Mouse (Mus musculus) ES-E14 (cell line): ENCODE results near the gene Tedc2. TPM values are rescaled to one million over a fixed set of nuclear protein-coding genes. Genes with fewer than 3 reads are reported as not detected.
A peak's percentile ranks its signal among the peaks of the same experiment; 100 is the strongest.

ENCODE experiments used
- DNase-seq: peaks from one replicate; pipeline ENCODE4 v3.0.0-alpha.2; 2013; ENCODE audit warnings: low read depth, low spot score
- H3K27ac ChIP-seq: 2 replicates; pipeline ENCODE4 v1.5.1; 2012; ENCODE audit warnings: low read depth, mild to moderate bottlenecking, low read length, moderate library complexity, mixed read lengths; ENCODE audit not compliant: poor library complexity, insufficient read depth, severe bottlenecking
- H3K36me3 ChIP-seq: 2 replicates; pipeline ENCODE4 v1.6.1; 2012; ENCODE audit warnings: mild to moderate bottlenecking, low read length, moderate library complexity, mixed read lengths; ENCODE audit not compliant: control insufficient read depth, poor library complexity, insufficient read depth, severe bottlenecking
- H3K4me1 ChIP-seq, 2 experiments: fragments of 150-350 bp in 1 of 2; sonication (generic) in 1 of 2; 2 replicates each; pipeline ENCODE4 v1.6.1; 2012; ENCODE audit warnings: low read length in 2 of 2, mild to moderate bottlenecking in 1 of 2, mixed read lengths in 1 of 2; ENCODE audit not compliant: control insufficient read depth in 2 of 2, insufficient read depth in 2 of 2, poor library complexity in 1 of 2
- H3K4me3 ChIP-seq, 2 experiments: fragments of 150-350 bp in 1 of 2; sonication (generic) in 1 of 2; 2 replicates each; pipeline ENCODE4 v1.5.1; 2012; ENCODE audit warnings: low read length in 2 of 2, low read depth in 1 of 2, mild to moderate bottlenecking in 1 of 2, mixed read lengths in 1 of 2; ENCODE audit not compliant: insufficient read depth in 1 of 2, poor library complexity in 1 of 2, severe bottlenecking in 1 of 2
- H3K9ac ChIP-seq: 2 replicates; pipeline ENCODE4 v1.6.1; 2012; ENCODE audit warnings: low read depth, mild to moderate bottlenecking, low read length, mixed read lengths; ENCODE audit not compliant: poor library complexity, insufficient read depth, severe bottlenecking
- H3K9me3 ChIP-seq: fragments of 150-350 bp; sonication (generic); 2 replicates; pipeline ENCODE4 v1.6.1; 2012; ENCODE audit warnings: low read depth, mild to moderate bottlenecking, low read length; ENCODE audit not compliant: control insufficient read depth, insufficient read depth
- CHD2 ChIP-seq: IDR thresholded peaks from 2 replicates; pipeline ENCODE4 v1.6.1; 2014; ENCODE audit warnings: mild to moderate bottlenecking, low read depth, low read length, inconsistent platforms
- HCFC1 ChIP-seq: IDR thresholded peaks from 2 replicates; pipeline ENCODE4 v1.6.1; 2012; ENCODE audit warnings: low read length, inconsistent platforms, borderline replicate concordance; ENCODE audit not compliant: insufficient read depth
- MAFK ChIP-seq: IDR thresholded peaks from 2 replicates; pipeline ENCODE4 v1.6.1; 2014; ENCODE audit warnings: mild to moderate bottlenecking, low read depth, low read length, inconsistent platforms; ENCODE audit not compliant: insufficient read depth
- ZC3H11A ChIP-seq: IDR thresholded peaks from 2 replicates; pipeline ENCODE4 v1.6.1; 2012; ENCODE audit warnings: low read depth, mild to moderate bottlenecking, inconsistent platforms, low read length, borderline replicate concordance
- ZNF384 ChIP-seq: IDR thresholded peaks from 2 replicates; pipeline ENCODE4 v1.6.1; 2012; ENCODE audit warnings: low read depth, low read length, inconsistent platforms
- in situ Hi-C, 2 experiments: fragments of 600-800 bp; cut with MboI; formaldehyde crosslinking; loops; one replicate each; pipeline ENCODE4 v1.15.1; 2025; ENCODE audit warnings: low sequenced_read_pairs in 2 of 2, inconsistent platforms in 1 of 2; ENCODE audit not compliant: unreplicated experiment in 2 of 2
- total RNA-seq: library from RNA; depleted of rRNA; stranded (reverse); fragments of 300-350 nt; gene quantifications from 2 replicates; pipeline ENCODE4 v1.2.3, GENCODE M21; 2012

Tedc2 gene
- total RNA-seq, 1 experiment: 31.3 TPM

GRCm38 (mm10) chr17:24258981-24259380, 38.3 kb upstream of the Tedc2 start:
- H3K36me3 ChIP-seq: no peaks in the 10 kb centered on the region
- no peak overlapping the region for H3K27ac ChIP-seq
- no peak overlapping the region for H3K4me3 ChIP-seq
- H3K9ac ChIP-seq: no peak overlapping the region
- no peak for DNase-seq
- H3K9me3 ChIP-seq: no peaks in the 10 kb centered on the region
- TF ChIP-seq HCFC1: no peak
- TF ChIP-seq ZNF384: no peak
- no peak for TF ChIP-seq MAFK
- no peak for TF ChIP-seq CHD2
- no peak for TF ChIP-seq ZC3H11A
- in situ Hi-C loops: no loop called here
- no peaks in the 10 kb centered on the region for H3K4me1 ChIP-seq

- in situ Hi-C loops: no loop called here
- Histone ChIP-seq H3K9ac (peak overlapping the region; percentile 95; the same call in 1 of the 2 replicates), H3K36me3 (peaks cover 9% of the 10 kb centered on the region), H3K27ac (peak overlapping the region; percentile 98; the same call in 1 of the 2 replicates), H3K4me1 (peaks cover 0 to 2% of the 10 kb centered on the region in 2 experiments; a peak in 1 of 4 replicates), H3K4me3 (0 out of 4 replicates have a peak overlapping the region, but pooled peaks of 1 of the 2 experiments have one; percentile 66), H3K9me3 (no peaks in the 10 kb centered on the region)
- TF ChIP-seq ZC3H11A: no peak
- no peak for TF ChIP-seq CHD2
- peak; percentile 77 for TF ChIP-seq ZNF384
- TF ChIP-seq MAFK: no peak
- TF ChIP-seq HCFC1: no peak
- DNase-seq: no peak
Measured at GRCm38 (mm10) chr17:24252329-24252728, 31.7 kb upstream of the Tedc2 start.

- Histone ChIP-seq H3K9ac (peak within 1 kb of the TSS; percentile 95), H3K9me3 (no peaks in the 10 kb centered on the region), H3K36me3 (peaks cover 13% of the 10 kb centered on the region), H3K4me3 (peak within 1 kb of the TSS; percentile 90 to 96), H3K4me1 (peaks cover 0 to 2% of the 10 kb centered on the region in 2 experiments; a peak in 1 of 4 replicates), H3K27ac (peak within 1 kb of the TSS; percentile 98)
- TF ChIP-seq HCFC1: no peak; the same call in 1 of the 2 replicates
- TF ChIP-seq CHD2: peak; percentile 66; the same call in 1 of the 2 replicates
- peak; percentile 98 for DNase-seq
- in situ Hi-C loops: no loop called here
Measured at GRCm38 (mm10) chr17:24251320-24252069, 30.8 kb upstream of the Tedc2 start, which contains the start of gene Ccnf. TSS of gene Ccnf (minus strand) at chr17:24251484.

- in situ Hi-C loops: no loop called here
- Histone ChIP-seq H3K9ac (peak overlapping the region; percentile 94), H3K36me3 (peaks cover 17% of the 10 kb centered on the region), H3K4me1 (peaks cover 0 to 2% of the 10 kb centered on the region in 2 experiments; a peak in 1 of 4 replicates), H3K27ac (peak overlapping the region; percentile 81), H3K4me3 (peak overlapping the region; percentile 90 to 96), H3K9me3 (no peaks in the 10 kb centered on the region)
- TF ChIP-seq HCFC1 (no peak), CHD2 (no peak), ZNF384 (no peak), MAFK (no peak), ZC3H11A (no peak)
- DNase-seq: peak; percentile 8
Measured at GRCm38 (mm10) chr17:24250988-24251319, 30.3 kb upstream of the Tedc2 start.
